Mouse (Mus musculus) heart, adult 10 weeks (tissue): Measurements from ENCODE around the gene Ghsr. TPM values are rescaled to one million over a fixed set of nuclear protein-coding genes. Genes with fewer than 3 reads are reported as not detected.

Source experiments
- polyA plus RNA-seq: library from polyadenylated mRNA; stranded (reverse); fragments of 350-450 nt; fragmentation: Illumina TruSeq; extraction: RNeasy Lipid Tissue Mini Kit (QIAGEN cat#74804); gene quantifications from one replicate; pipeline ENCODE4 v1.2.3, GENCODE M21; 2014; ENCODE audit warnings: low read depth, low replicate concordance

Gene Ghsr
- polyA plus RNA-seq = not detected

DNA sequence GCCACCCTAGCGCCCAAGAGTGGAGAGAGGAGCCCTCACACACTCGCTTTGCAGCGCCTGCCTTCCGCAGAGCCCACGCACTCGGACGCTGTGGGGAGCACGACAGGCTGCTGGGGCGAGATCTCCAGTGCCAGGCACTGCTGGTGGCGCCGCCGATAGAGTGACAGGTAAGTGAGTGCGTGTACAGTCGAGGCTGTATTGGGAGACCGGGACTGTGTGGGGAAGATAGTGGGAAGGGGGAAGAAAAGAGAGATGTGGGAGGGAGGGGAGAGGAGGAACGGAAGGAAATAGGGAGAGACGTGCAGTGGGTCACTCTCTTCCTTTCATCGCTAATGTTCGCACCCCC lies at the start of gene Ghsr:
Gene Ghsr (plus strand): TSS at position 76 of the 346 bp plus-strand sequence.

Other genes starting within 250 kb of the Ghsr start
- 0.26 TPM for gene Ect2, start 217.5 kb upstream of the Ghsr start, polyA plus RNA-seq
- 113 TPM for gene Nceh1, start 188.4 kb upstream of the Ghsr start, polyA plus RNA-seq
- 8.8 TPM for gene Tnfsf10, start 54.3 kb upstream of the Ghsr start, polyA plus RNA-seq